Mouse (Mus musculus) liver, embryonic 11.5 days (tissue): ENCODE measurements at regions not wholly inside any gene's neighbourhood (a gene's known extent, or its start where the extent isn't known, plus 50 kb on each side); places are given as distances from the start of the nearest gene placed in this dataset.

Experiments used
- ATAC-seq: fragments of 200-750 bp; cut with Nextera tagmentation; replicated peaks from 2 replicates; pipeline ENCODE4 v1.8.0; 2017; ENCODE audit warnings: moderate number of reproducible peaks, mild to moderate bottlenecking, moderate TSS enrichment, moderate library complexity; ENCODE audit not compliant: low FRiP score
- DNase-seq: peaks from one replicate; pipeline ENCODE4 v3.0.0-alpha.2; 2017; ENCODE audit warnings: low spot score
- H3K27ac ChIP-seq: fragments of 300-500 bp; sonication (generic); 2 replicates; pipeline ENCODE4 v1.5.1; 2014; ENCODE audit warnings: mild to moderate bottlenecking, low read depth, low read length, control low read depth
- H3K27me3 ChIP-seq: fragments of 300-500 bp; sonication (generic); replicated peaks from 2 replicates; pipeline ENCODE4 v1.6.1; 2014; ENCODE audit warnings: low read length, mixed read lengths; ENCODE audit not compliant: control insufficient read depth, insufficient read depth
- H3K36me3 ChIP-seq: fragments of 300-500 bp; sonication (generic); 2 replicates; pipeline ENCODE4 v1.6.1; 2014; ENCODE audit warnings: mild to moderate bottlenecking, low read length, moderate library complexity, mixed read lengths; ENCODE audit not compliant: control insufficient read depth, insufficient read depth
- H3K4me1 ChIP-seq: fragments of 300-500 bp; sonication (generic); replicated peaks from 2 replicates; pipeline ENCODE4 v1.6.1; 2014; ENCODE audit warnings: low read length, mixed read lengths; ENCODE audit not compliant: control insufficient read depth, insufficient read depth
- H3K4me2 ChIP-seq: fragments of 300-500 bp; sonication (generic); 2 replicates; pipeline ENCODE4 v1.6.1; 2014; ENCODE audit warnings: mild to moderate bottlenecking, control low read depth, moderate library complexity
- H3K4me3 ChIP-seq: fragments of 300-500 bp; sonication (generic); 2 replicates; pipeline ENCODE4 v1.5.1; 2014; ENCODE audit warnings: low read depth, low read length, control low read depth
- H3K9ac ChIP-seq: fragments of 300-500 bp; sonication (generic); 2 replicates; pipeline ENCODE4 v1.6.1; 2014; ENCODE audit warnings: low read depth, low read length, control low read depth
- H3K9me3 ChIP-seq: fragments of 300-500 bp; sonication (generic); 2 replicates; pipeline ENCODE4 v1.6.1; 2016; ENCODE audit warnings: low read length, inconsistent platforms, mixed read lengths; ENCODE audit not compliant: control insufficient read depth
- WGBS: fragments of 180-500 bp; shearing (Covaris S2); extraction: QIAGEN DNeasy Blood & Tissue Kit; methylation state at CpG from one replicate; pipeline ENCODE4 v1.1.7; 2014; 5-methylcytosine and 5-hydroxymethylcytosine counted together

- WGBS: 24% methylated on average over 9 of the region's 9 CpGs
- peak; percentile 44 for DNase-seq
- ATAC-seq: peak; percentile 85
- Histone ChIP-seq H3K9me3 (no peaks in the 10 kb centered on the region), H3K4me1 (peaks cover 21% of the 10 kb centered on the region), H3K27me3 (no peaks in the 10 kb centered on the region), H3K4me2 (peak overlapping the region; percentile 46), H3K36me3 (no peaks in the 10 kb centered on the region), H3K9ac (no peak overlapping the region), H3K4me3 (no peak overlapping the region), H3K27ac (peak overlapping the region; percentile 96)
These were observed 78.3 kb upstream of the Tet2 start for GRCm38 (mm10) chr3:133623201-133623744.

GRCm38 (mm10) chr3:133624079-133624875 lies 79.3 kb upstream of the Tet2 start:
- H3K27me3 ChIP-seq: no peaks in the 10 kb centered on the region
- peak overlapping the region; percentile 19 for H3K4me2 ChIP-seq
- DNase-seq: no peak
- peak overlapping the region; percentile 96 for H3K27ac ChIP-seq
- no peak overlapping the region for H3K9ac ChIP-seq
- ATAC-seq: peak; percentile 83
- peaks cover 21% of the 10 kb centered on the region for H3K4me1 ChIP-seq
- no peak overlapping the region for H3K4me3 ChIP-seq
- 30% methylated on average over 3 of the region's 3 CpGs for WGBS
- no peaks in the 10 kb centered on the region for H3K9me3 ChIP-seq
- no peaks in the 10 kb centered on the region for H3K36me3 ChIP-seq

GRCm38 (mm10) chr3:133625046-133625445 lies 80.1 kb upstream of the Tet2 start:
- H3K4me3 ChIP-seq: no peak overlapping the region
- peaks cover 21% of the 10 kb centered on the region for H3K4me1 ChIP-seq
- ATAC-seq (no peak), DNase-seq (no peak)
- WGBS: 89% methylated on average over 3 of the region's 3 CpGs
- H3K9me3 ChIP-seq: no peaks in the 10 kb centered on the region
- no peak overlapping the region for H3K4me2 ChIP-seq
- H3K27ac ChIP-seq: no peak overlapping the region; the same call in 1 of the 2 replicates
- H3K27me3 ChIP-seq: no peaks in the 10 kb centered on the region
- H3K9ac ChIP-seq: no peak overlapping the region
- no peaks in the 10 kb centered on the region for H3K36me3 ChIP-seq

GRCm38 (mm10) chr3:133626442-133626841 lies 81.5 kb upstream of the Tet2 start:
- H3K27ac ChIP-seq: no peak overlapping the region
- H3K9me3 ChIP-seq: no peaks in the 10 kb centered on the region
- ATAC-seq (no peak), DNase-seq (no peak)
- H3K9ac ChIP-seq: no peak overlapping the region
- H3K27me3 ChIP-seq: no peaks in the 10 kb centered on the region
- H3K4me2 ChIP-seq: no peak overlapping the region
- no peak overlapping the region for H3K4me3 ChIP-seq
- H3K36me3 ChIP-seq: no peaks in the 10 kb centered on the region
- H3K4me1 ChIP-seq: peaks cover 21% of the 10 kb centered on the region
- 48% methylated on average over 1 of the region's 1 CpGs for WGBS

- peaks cover 21% of the 10 kb centered on the region for H3K4me1 ChIP-seq
- H3K27ac ChIP-seq: no peak overlapping the region
- ATAC-seq (0 out of 2 replicates have a peak, but pooled peaks have one; percentile 30), DNase-seq (no peak)
- H3K36me3 ChIP-seq: no peaks in the 10 kb centered on the region
- H3K4me3 ChIP-seq: no peak overlapping the region
- H3K4me2 ChIP-seq: 0 out of 2 replicates have a peak overlapping the region, but pooled peaks have one; percentile 20
- 53% methylated on average over 3 of the region's 3 CpGs for WGBS
- H3K9ac ChIP-seq: no peak overlapping the region
- H3K27me3 ChIP-seq: no peaks in the 10 kb centered on the region
- H3K9me3 ChIP-seq: no peaks in the 10 kb centered on the region
These were observed 82.3 kb upstream of the Tet2 start for GRCm38 (mm10) chr3:133627116-133627844.

GRCm38 (mm10) chr3:133634306-133634705 lies 89.4 kb upstream of the Tet2 start:
- no peak for ATAC-seq
- 91% methylated on average over 5 of the region's 5 CpGs for whole genome bisulfite sequencing

GRCm38 (mm10) chr3:133645604-133646003 lies 100.7 kb upstream of the Tet2 start:
- Histone ChIP-seq H3K4me1 (no peaks in the 10 kb centered on the region), H3K4me3 (no peak overlapping the region), H3K27ac (no peak overlapping the region), H3K36me3 (no peaks in the 10 kb centered on the region), H3K4me2 (no peak overlapping the region), H3K27me3 (no peaks in the 10 kb centered on the region), H3K9ac (no peak overlapping the region), H3K9me3 (no peaks in the 10 kb centered on the region)
- no peak for DNase-seq
- no peak for ATAC-seq
- WGBS: 89% methylated on average over 1 of the region's 1 CpGs

More at GRCm38 (mm10) chr3:133634306-133634705, 89.4 kb upstream of the Tet2 start:
- Histone ChIP-seq H3K4me1 (no peaks in the 10 kb centered on the region), H3K36me3 (no peaks in the 10 kb centered on the region), H3K9me3 (no peaks in the 10 kb centered on the region), H3K9ac (no peak overlapping the region), H3K4me2 (no peak overlapping the region), H3K27ac (no peak overlapping the region), H3K27me3 (no peaks in the 10 kb centered on the region), H3K4me3 (no peak overlapping the region)
- DNase-seq: no peak

GRCm38 (mm10) chr3:133646449-133647059 lies 101.6 kb upstream of the Tet2 start:
- H3K4me1 ChIP-seq: no peaks in the 10 kb centered on the region
- no peak overlapping the region for H3K4me2 ChIP-seq
- 73% methylated on average over 7 of the region's 7 CpGs for WGBS
- H3K27me3 ChIP-seq: no peaks in the 10 kb centered on the region
- H3K4me3 ChIP-seq: no peak overlapping the region
- no peak overlapping the region for H3K9ac ChIP-seq
- ATAC-seq: no peak
- DNase-seq: no peak
- no peaks in the 10 kb centered on the region for H3K36me3 ChIP-seq
- no peaks in the 10 kb centered on the region for H3K9me3 ChIP-seq
- H3K27ac ChIP-seq: no peak overlapping the region
